Mouse (Mus musculus) liver, adult 2 months (tissue): ENCODE data around the gene Rtel1.

Experiments used
- CTCF ChIP-seq: fragments of 200-500 bp; IDR thresholded peaks from 2 replicates; pipeline ENCODE4 v1.5.1; 2011; ENCODE audit warnings: low read depth, low read length, control low read depth
- POLR2A ChIP-seq: fragments of 200-500 bp; IDR thresholded peaks from 2 replicates; pipeline ENCODE4 v1.6.1; 2011; ENCODE audit warnings: low read length, control low read depth; ENCODE audit not compliant: insufficient read depth; ENCODE audit errors: extremely low read depth

GRCm38 (mm10) chr2:181313006-181313343, 6.6 kb upstream of the Rtel1 start:
- no peak for TF ChIP-seq CTCF
- no peak for TF ChIP-seq POLR2A
